Mouse (Mus musculus): ENCODE data around the gene Hypm. TPM values are rescaled to one million over a fixed set of nuclear protein-coding genes. Genes with fewer than 3 reads are reported as not detected.

Gene Hypm
- not detected in 2 replicates for polyA plus RNA-seq (2014; fragmentation: Nextera tagmentation; extraction: Ambion mirVana)

GRCm38 (mm10) chrX:9846628-9847027, at the start of gene Hypm:
Hypm (plus strand) TSS chrX:9846928.
- H3K36me3 ChIP-seq (ENCODE audit: control insufficient read depth, insufficient read depth, low read length): no peaks in the 10 kb centered on the region
- WGBS: 78% methylated on average over 3 of the region's 3 CpGs
- no peak for ATAC-seq (ENCODE audit: insufficient number of reproducible peaks, insufficient read depth, low FRiP score, low read depth)

DNA sequence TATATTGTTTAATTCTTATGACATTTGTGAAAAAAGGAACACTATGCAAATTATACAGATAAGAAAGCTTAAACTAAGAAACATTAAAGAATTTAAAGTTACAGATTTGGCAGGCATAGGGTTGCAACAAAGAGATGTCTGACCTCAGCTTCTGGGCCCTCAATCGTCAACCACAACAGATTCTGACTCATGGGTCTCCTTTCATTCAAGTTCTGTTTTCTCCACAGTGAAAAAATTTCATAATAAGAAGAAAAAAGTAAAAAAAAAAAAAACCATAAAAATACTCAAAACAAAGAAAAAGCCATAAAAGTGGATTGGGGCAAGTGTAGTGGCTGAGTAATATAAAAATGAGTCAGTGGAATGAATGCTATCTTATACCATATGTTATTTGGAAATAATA, 36.6 kb upstream of the Hypm start:
- no peak overlapping the region for H3K4me2 ChIP-seq (replicated peaks; ENCODE audit: low read depth, low read length)
- H3K9me3 ChIP-seq (ENCODE audit: control insufficient read depth, low read depth, low read length): no peaks in the 10 kb centered on the region
- no peaks in the 10 kb centered on the region for H3K4me1 ChIP-seq (ENCODE audit: control insufficient read depth, insufficient read depth, low read length)
- H3K27me3 ChIP-seq (ENCODE audit: control insufficient read depth, insufficient read depth, low read length): no peaks in the 10 kb centered on the region
- H3K4me3 ChIP-seq (ENCODE audit: low read depth, low read length): no peak overlapping the region
- 83% methylated on average over 1 of the region's 1 CpGs for WGBS
- no peaks in the 10 kb centered on the region for H3K36me3 ChIP-seq (ENCODE audit: control insufficient read depth, insufficient read depth, low read length)
- no peak overlapping the region for H3K9ac ChIP-seq (replicated peaks; ENCODE audit: low read depth, low read length)
- ATAC-seq (ENCODE audit: insufficient number of reproducible peaks, insufficient read depth, low FRiP score, low read depth): no peak
- no peak overlapping the region for H3K27ac ChIP-seq (ENCODE audit: low read length)

More at GRCm38 (mm10) chrX:9846628-9847027, at the start of gene Hypm:
- H3K4me3 ChIP-seq (ENCODE audit: low read depth, low read length): no peak within 1 kb of the TSS
- H3K9ac ChIP-seq (replicated peaks; ENCODE audit: low read depth, low read length): no peak within 1 kb of the TSS
- H3K4me1 ChIP-seq (ENCODE audit: control insufficient read depth, insufficient read depth, low read length): no peaks in the 10 kb centered on the region
- no peak within 1 kb of the TSS for H3K4me2 ChIP-seq (replicated peaks; ENCODE audit: low read depth, low read length)
- H3K9me3 ChIP-seq (ENCODE audit: control insufficient read depth, low read depth, low read length): no peaks in the 10 kb centered on the region
- H3K27ac ChIP-seq (ENCODE audit: low read length): no peak within 1 kb of the TSS
- no peaks in the 10 kb centered on the region for H3K27me3 ChIP-seq (ENCODE audit: control insufficient read depth, insufficient read depth, low read length)

DNA sequence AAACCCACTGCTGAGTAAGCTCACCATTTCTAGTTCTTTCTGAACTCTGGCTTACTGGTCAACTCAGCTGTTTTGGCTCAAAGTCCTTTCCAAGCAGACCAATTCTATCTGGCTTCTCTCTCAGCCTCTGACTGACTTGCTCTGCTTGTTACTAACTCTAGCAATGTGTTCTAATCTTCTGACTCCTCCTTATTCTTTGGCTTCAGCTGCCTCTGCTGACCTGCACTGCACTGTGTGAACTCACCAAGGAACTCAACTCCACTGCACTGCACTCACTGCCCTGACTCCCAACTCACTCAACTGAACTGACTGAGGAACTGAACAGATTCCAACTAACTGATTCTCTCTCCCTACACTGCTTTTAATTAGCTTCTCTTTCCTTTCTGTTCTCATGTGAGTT, 34.3 kb upstream of the Hypm start:
- no peaks in the 10 kb centered on the region for H3K9me3 ChIP-seq (ENCODE audit: control insufficient read depth, low read depth, low read length)
- no peaks in the 10 kb centered on the region for H3K36me3 ChIP-seq (ENCODE audit: control insufficient read depth, insufficient read depth, low read length)
- H3K9ac ChIP-seq (replicated peaks; ENCODE audit: low read depth, low read length): no peak overlapping the region
- no peak overlapping the region for H3K4me3 ChIP-seq (ENCODE audit: low read depth, low read length)
- no peak overlapping the region for H3K27ac ChIP-seq (ENCODE audit: low read length)
- H3K27me3 ChIP-seq (ENCODE audit: control insufficient read depth, insufficient read depth, low read length): no peaks in the 10 kb centered on the region
- no peak for ATAC-seq (ENCODE audit: insufficient number of reproducible peaks, insufficient read depth, low FRiP score, low read depth)
- no peak overlapping the region for H3K4me2 ChIP-seq (replicated peaks; ENCODE audit: low read depth, low read length)
- no peaks in the 10 kb centered on the region for H3K4me1 ChIP-seq (ENCODE audit: control insufficient read depth, insufficient read depth, low read length)

DNA sequence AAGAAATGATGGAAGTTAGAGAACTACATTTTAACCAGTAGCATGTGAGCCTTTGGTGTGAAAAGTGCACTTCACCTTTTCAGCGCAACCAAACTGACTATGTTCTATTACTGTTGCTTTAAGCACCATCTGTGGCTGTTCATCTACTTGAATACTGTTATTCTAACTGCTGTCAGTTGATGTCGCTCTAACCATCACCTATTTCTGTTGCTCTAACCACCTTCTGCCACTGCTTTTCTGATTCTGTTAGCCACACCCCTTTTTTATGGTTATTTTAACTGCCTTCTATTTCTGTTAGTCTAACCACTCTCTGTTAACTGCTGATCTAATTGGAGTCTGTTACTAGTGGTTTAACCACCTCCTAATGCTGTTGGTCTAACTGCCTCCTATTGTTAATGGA, 11.9 kb upstream of the Hypm start:
- no peaks in the 10 kb centered on the region for H3K36me3 ChIP-seq (ENCODE audit: control insufficient read depth, insufficient read depth, low read length)
- H3K27ac ChIP-seq (ENCODE audit: low read length): no peak overlapping the region
- H3K4me3 ChIP-seq (ENCODE audit: low read depth, low read length): no peak overlapping the region
- no peaks in the 10 kb centered on the region for H3K27me3 ChIP-seq (ENCODE audit: control insufficient read depth, insufficient read depth, low read length)
- no peak overlapping the region for H3K9ac ChIP-seq (replicated peaks; ENCODE audit: low read depth, low read length)
- H3K9me3 ChIP-seq (ENCODE audit: control insufficient read depth, low read depth, low read length): no peaks in the 10 kb centered on the region
- WGBS: 62% methylated on average over 2 of the region's 2 CpGs
- no peak overlapping the region for H3K4me2 ChIP-seq (replicated peaks; ENCODE audit: low read depth, low read length)
- H3K4me1 ChIP-seq (ENCODE audit: control insufficient read depth, insufficient read depth, low read length): no peaks in the 10 kb centered on the region
- ATAC-seq (ENCODE audit: insufficient number of reproducible peaks, insufficient read depth, low FRiP score, low read depth): no peak

DNA sequence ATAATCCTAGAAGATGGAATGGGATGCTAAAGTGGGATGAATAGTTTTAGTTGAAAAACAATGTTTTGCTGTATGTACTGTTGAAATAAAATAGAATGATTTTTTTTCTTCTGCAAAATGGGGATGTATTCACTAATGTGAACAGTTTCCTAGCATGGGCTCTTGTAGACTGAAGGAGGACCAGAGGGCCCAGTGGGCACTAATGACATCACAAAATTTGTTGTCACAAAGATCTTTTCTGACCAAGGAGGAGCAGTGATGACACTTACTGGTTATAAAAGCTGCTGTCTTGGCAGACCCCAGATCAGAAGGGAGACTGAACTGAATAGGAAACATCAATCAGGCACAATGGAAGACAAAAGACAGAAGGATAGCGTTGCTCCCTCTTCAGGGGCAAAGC, 2.7 kb downstream of the Hypm start, which contains the start of gene H2al3:
TSS of gene H2al3 (plus strand) at position 301 of the 400 bp plus-strand sequence.
- no peaks in the 10 kb centered on the region for H3K4me1 ChIP-seq (ENCODE audit: control insufficient read depth, insufficient read depth, low read length)
- H3K4me2 ChIP-seq (replicated peaks; ENCODE audit: low read depth, low read length): no peak within 1 kb of the TSS
- no peaks in the 10 kb centered on the region for H3K36me3 ChIP-seq (ENCODE audit: control insufficient read depth, insufficient read depth, low read length)
- no peaks in the 10 kb centered on the region for H3K27me3 ChIP-seq (ENCODE audit: control insufficient read depth, insufficient read depth, low read length)
- H3K9ac ChIP-seq (replicated peaks; ENCODE audit: low read depth, low read length): no peak within 1 kb of the TSS
- H3K4me3 ChIP-seq (ENCODE audit: low read depth, low read length): no peak within 1 kb of the TSS
- H3K27ac ChIP-seq (ENCODE audit: low read length): no peak within 1 kb of the TSS
- no peaks in the 10 kb centered on the region for H3K9me3 ChIP-seq (ENCODE audit: control insufficient read depth, low read depth, low read length)
- 60% methylated on average over 1 of the region's 1 CpGs for WGBS
- ATAC-seq (ENCODE audit: insufficient number of reproducible peaks, insufficient read depth, low FRiP score, low read depth): no peak

GRCm38 (mm10) chrX:9861859-9862258, 15.1 kb downstream of the Hypm start:
- no peak for ATAC-seq (ENCODE audit: insufficient number of reproducible peaks, insufficient read depth, low FRiP score, low read depth)
- no peak overlapping the region for H3K4me3 ChIP-seq (ENCODE audit: low read depth, low read length)
- no peaks in the 10 kb centered on the region for H3K36me3 ChIP-seq (ENCODE audit: control insufficient read depth, insufficient read depth, low read length)
- no peak overlapping the region for H3K27ac ChIP-seq (ENCODE audit: low read length)
- no peaks in the 10 kb centered on the region for H3K27me3 ChIP-seq (ENCODE audit: control insufficient read depth, insufficient read depth, low read length)
- no peaks in the 10 kb centered on the region for H3K9me3 ChIP-seq (ENCODE audit: control insufficient read depth, low read depth, low read length)
- no peak overlapping the region for H3K4me2 ChIP-seq (replicated peaks; ENCODE audit: low read depth, low read length)
- H3K4me1 ChIP-seq (ENCODE audit: control insufficient read depth, insufficient read depth, low read length): no peaks in the 10 kb centered on the region
- WGBS: 49% methylated on average over 2 of the region's 2 CpGs
- no peak overlapping the region for H3K9ac ChIP-seq (replicated peaks; ENCODE audit: low read depth, low read length)

DNA sequence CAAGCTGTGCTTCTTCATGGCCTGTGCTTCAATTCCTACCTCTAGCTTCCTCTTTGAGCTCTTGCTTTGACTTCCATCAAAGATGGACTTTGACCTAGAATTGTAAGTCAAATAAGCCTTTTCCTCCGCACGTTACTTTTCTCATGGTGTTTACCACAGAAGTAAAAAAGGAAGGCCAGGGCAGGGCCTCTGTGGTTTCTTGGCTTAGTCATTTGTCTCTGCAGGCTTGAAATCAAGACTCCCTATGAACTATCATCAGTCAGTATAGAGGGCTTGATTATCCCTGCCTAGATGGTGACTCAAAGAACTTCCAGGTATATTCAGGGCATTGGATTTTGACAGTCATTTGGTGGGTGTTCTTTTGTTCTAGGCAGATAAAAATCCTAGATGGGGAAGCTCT, 28.8 kb downstream of the Hypm start:
- Histone ChIP-seq H3K4me2 (replicated peaks; ENCODE audit: low read depth, low read length) (no peak overlapping the region), H3K27me3 (ENCODE audit: control insufficient read depth, insufficient read depth, low read length) (no peaks in the 10 kb centered on the region), H3K36me3 (ENCODE audit: control insufficient read depth, insufficient read depth, low read length) (no peaks in the 10 kb centered on the region), H3K27ac (ENCODE audit: low read length) (no peak overlapping the region), H3K9ac (replicated peaks; ENCODE audit: low read depth, low read length) (no peak overlapping the region), H3K4me1 (ENCODE audit: control insufficient read depth, insufficient read depth, low read length) (no peaks in the 10 kb centered on the region), H3K9me3 (ENCODE audit: control insufficient read depth, low read depth, low read length) (no peaks in the 10 kb centered on the region), H3K4me3 (ENCODE audit: low read depth, low read length) (no peak overlapping the region)
- ATAC-seq (ENCODE audit: insufficient number of reproducible peaks, insufficient read depth, low FRiP score, low read depth): no peak
- 86% methylated on average over 2 of the region's 2 CpGs for WGBS

DNA sequence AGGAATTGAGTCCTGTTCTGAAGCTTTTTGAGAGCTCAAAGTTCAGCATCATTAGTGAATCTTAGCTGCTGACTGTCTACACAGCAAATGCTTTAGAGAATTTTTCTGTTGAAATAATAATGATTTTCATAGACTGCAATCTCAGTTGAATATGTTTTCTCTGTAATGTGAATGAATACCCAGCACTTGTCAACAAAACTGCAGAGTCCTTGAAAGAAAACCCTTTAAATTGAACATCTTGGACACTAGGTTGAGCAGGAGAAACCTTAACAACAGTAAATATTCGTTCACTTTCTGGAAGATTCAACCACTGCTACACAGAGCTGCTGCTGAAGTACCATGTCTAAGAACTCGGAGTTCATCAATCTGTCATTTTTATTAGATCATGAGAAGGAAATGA, 38.6 kb downstream of the Hypm start, which contains the start of gene Sytl5:
TSS of gene Sytl5 (plus strand) at position 301 of the 400 bp plus-strand sequence.
- Histone ChIP-seq H3K9ac (replicated peaks; ENCODE audit: low read depth, low read length) (no peak within 1 kb of the TSS), H3K4me2 (replicated peaks; ENCODE audit: low read depth, low read length) (no peak within 1 kb of the TSS), H3K4me3 (ENCODE audit: low read depth, low read length) (no peak within 1 kb of the TSS), H3K4me1 (ENCODE audit: control insufficient read depth, insufficient read depth, low read length) (no peaks in the 10 kb centered on the region), H3K27me3 (ENCODE audit: control insufficient read depth, insufficient read depth, low read length) (no peaks in the 10 kb centered on the region), H3K9me3 (ENCODE audit: control insufficient read depth, low read depth, low read length) (no peaks in the 10 kb centered on the region), H3K36me3 (ENCODE audit: control insufficient read depth, insufficient read depth, low read length) (no peaks in the 10 kb centered on the region), H3K27ac (ENCODE audit: low read length) (no peak within 1 kb of the TSS)
- 66% methylated on average over 2 of the region's 2 CpGs for WGBS
- ATAC-seq (ENCODE audit: insufficient number of reproducible peaks, insufficient read depth, low FRiP score, low read depth): no peak
